Mouse (Mus musculus) G1E (cell line): ENCODE results near the gene Gabrr2. TPM values are rescaled to one million over a fixed set of nuclear protein-coding genes. Genes with fewer than 3 reads are reported as not detected.
"Not testable (repeated sequence)": the region's sequence is repeated elsewhere in the genome, so short reads cannot be mapped to it uniquely, and the experiment has no call there.

Source experiments
- ATAC-seq: 2 replicates; pipeline ENCODE4 v1.8.0; 2016; ENCODE audit warnings: mild to moderate bottlenecking; ENCODE audit not compliant: insufficient number of reproducible peaks, poor library complexity, low FRiP score, severe bottlenecking; ENCODE audit errors: extremely low read depth
- DNase-seq: peaks from one replicate; pipeline ENCODE4 v3.0.0; 2012; ENCODE audit warnings: low spot score
- H3K27me3 ChIP-seq: 2 replicates; pipeline ENCODE4 v1.6.1; 2012; ENCODE audit warnings: mild to moderate bottlenecking, low read length, inconsistent platforms; ENCODE audit not compliant: insufficient read depth
- H3K36me3 ChIP-seq: replicated peaks from 2 replicates; pipeline ENCODE3; 2012; ENCODE audit warnings: mild to moderate bottlenecking, inconsistent platforms
- H3K4me1 ChIP-seq: 2 replicates; pipeline ENCODE4 v1.6.1; 2012; ENCODE audit warnings: low read depth, low read length, inconsistent platforms, mixed read lengths; ENCODE audit not compliant: insufficient read depth
- H3K4me3 ChIP-seq: 2 replicates; pipeline ENCODE4 v1.5.1; 2012; ENCODE audit warnings: low read depth, mild to moderate bottlenecking, inconsistent platforms, low read length, moderate library complexity, mixed read lengths
- H3K9me3 ChIP-seq: replicated peaks from 2 replicates; pipeline ENCODE4 v1.6.1; 2012; ENCODE audit warnings: inconsistent platforms
- CTCF ChIP-seq: IDR thresholded peaks from 2 replicates; pipeline ENCODE4 v1.5.1; 2012; ENCODE audit warnings: low read depth, low read length, inconsistent platforms, mixed read lengths
- GATA1 ChIP-seq: IDR thresholded peaks from 2 replicates; pipeline ENCODE4 v1.6.1; 2012; ENCODE audit warnings: borderline replicate concordance, low read length, inconsistent platforms, mixed read lengths
- GATA2 ChIP-seq: IDR thresholded peaks from 2 replicates; pipeline ENCODE4 v1.6.1; 2012; ENCODE audit warnings: low read depth, low read length, inconsistent platforms, borderline replicate concordance
- POLR2AphosphoS5 ChIP-seq: IDR thresholded peaks from 2 replicates; pipeline ENCODE4 v1.6.1; 2012; ENCODE audit warnings: low read depth, low read length, inconsistent platforms; ENCODE audit not compliant: insufficient replicate concordance
- TAL1 ChIP-seq: conservative IDR thresholded peaks from 2 replicates; pipeline ENCODE4 v1.6.1; 2012; ENCODE audit warnings: low read depth, low read length, inconsistent platforms, mixed read lengths
- polyA plus RNA-seq: library from polyadenylated mRNA; stranded (reverse); fragments of >175 nt; gene quantifications from 2 replicates; pipeline ENCODE4 v1.2.3, GENCODE M21; 2012
- total RNA-seq, 2 experiments: library from RNA; stranded (forward) in 1 of 2; stranded (reverse) in 1 of 2; fragments of 200-1000 nt in 1 of 2; fragments of >200 nt in 1 of 2; fragmentation: Nextera tagmentation in 1 of 2; gene quantifications; 2 replicates each; pipeline ENCODE4 v1.2.3; 2014 to 2017

Gabrr2 gene
- total and polyA plus RNA-seq, 3 experiments, result 0.22 TPM; not detected in 2

DNA sequence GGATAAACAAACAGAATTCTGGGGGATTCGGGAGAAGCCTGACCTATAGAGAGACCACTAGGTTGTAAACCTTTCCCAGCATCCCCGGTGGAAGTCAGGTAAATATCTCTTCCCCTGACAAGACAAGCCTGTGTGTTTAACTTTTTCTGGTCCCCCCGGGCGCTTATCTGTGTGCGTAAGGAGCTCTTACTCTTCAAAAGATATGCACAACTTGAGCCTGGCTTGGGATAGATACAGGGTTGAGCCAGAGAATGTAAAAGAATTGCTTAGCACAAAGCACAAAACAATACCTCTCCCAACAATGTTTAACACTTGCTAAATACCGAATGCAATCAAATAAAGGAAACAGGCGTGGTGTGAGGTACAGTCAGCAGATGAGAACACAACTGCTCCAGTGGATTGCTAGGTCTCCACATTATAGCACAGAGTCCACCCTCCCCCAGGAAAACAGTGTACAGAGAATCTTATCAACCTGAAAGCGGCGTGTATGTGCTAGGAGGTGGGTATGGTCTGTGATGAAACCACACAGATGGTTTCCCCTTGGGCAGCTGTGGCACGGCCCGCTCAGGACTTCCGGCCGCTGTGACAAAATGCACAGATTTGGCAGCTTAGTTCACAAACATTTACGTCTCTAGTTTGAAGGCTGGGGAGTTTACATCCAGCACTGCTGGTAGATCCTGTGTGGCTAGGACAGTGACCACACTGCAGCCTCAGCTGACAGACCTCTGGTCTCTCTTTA, 47.1 kb downstream of the Gabrr2 start:
- Histone ChIP-seq H3K9me3 (no peaks in the 10 kb centered on the region), H3K4me1 (no peaks in the 10 kb centered on the region), H3K27me3 (peaks cover 2% of the 10 kb centered on the region; the same call in 1 of the 2 replicates), H3K36me3 (no peaks in the 10 kb centered on the region), H3K4me3 (no peak overlapping the region)
- DNase-seq, result no peak
- TF ChIP-seq GATA1 (no peak), TAL1 (no peak), GATA2 (no peak), POLR2AphosphoS5 (no peak), CTCF (no peak)
- no peak for ATAC-seq

DNA sequence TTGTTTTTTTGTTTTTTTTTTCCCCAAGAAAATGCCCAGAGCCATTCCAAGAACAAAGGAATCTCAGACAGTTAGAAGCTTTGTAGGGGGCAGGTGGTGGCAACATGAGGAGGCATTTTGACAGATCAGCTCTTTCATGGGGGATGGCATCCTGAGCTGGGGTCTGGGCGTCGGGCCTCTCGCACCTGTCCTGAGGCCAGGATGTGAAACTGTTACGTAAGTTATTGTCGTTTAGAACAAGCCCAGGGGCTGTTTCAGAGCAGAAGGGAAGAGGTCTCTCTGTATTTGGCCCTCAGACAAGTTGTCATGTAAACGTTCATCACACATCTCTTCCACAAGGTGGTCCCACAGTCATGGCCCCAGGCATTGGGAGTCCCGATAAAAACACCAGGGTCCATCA, 48.0 kb downstream of the Gabrr2 start:
- no peaks in the 10 kb centered on the region for H3K4me1 ChIP-seq
- no peaks in the 10 kb centered on the region for H3K36me3 ChIP-seq
- peaks cover 2% of the 10 kb centered on the region; the same call in 1 of the 2 replicates for H3K27me3 ChIP-seq
- no peak for TF ChIP-seq GATA1
- TF ChIP-seq GATA2, result no peak
- no peak for TF ChIP-seq POLR2AphosphoS5
- no peak for TF ChIP-seq CTCF
- TF ChIP-seq TAL1, result no peak
- no peak for DNase-seq
- H3K9me3 ChIP-seq, result no peaks in the 10 kb centered on the region
- H3K4me3 ChIP-seq, result no peak overlapping the region
- no peak for ATAC-seq

DNA sequence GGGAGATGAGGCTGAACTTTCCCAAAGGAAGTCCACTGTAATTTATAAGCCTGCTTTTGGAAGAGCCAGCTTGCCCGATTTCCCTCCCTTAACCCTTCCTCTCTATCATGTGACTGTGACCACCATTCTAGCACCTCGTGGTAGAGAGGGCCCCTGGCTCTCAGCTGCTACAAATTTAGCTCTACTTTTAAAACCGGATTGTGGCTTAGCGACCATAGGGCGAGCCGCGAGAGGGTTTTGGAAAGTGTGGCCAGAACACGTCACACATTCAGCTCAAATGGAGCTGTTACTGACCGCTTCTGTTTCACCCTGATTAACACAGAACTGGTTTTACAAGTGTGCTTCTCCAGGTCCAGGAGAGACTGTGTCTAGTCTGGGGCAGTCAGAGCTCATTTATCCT, 48.6 kb downstream of the Gabrr2 start:
- TF ChIP-seq CTCF, result no peak
- no peak for TF ChIP-seq GATA1
- no peak for TF ChIP-seq TAL1
- no peak for TF ChIP-seq GATA2
- no peak for TF ChIP-seq POLR2AphosphoS5
- no peak overlapping the region for H3K4me3 ChIP-seq
- H3K9me3 ChIP-seq, result no peaks in the 10 kb centered on the region
- ATAC-seq (no peak), DNase-seq (no peak)
- no peaks in the 10 kb centered on the region for H3K36me3 ChIP-seq
- no peaks in the 10 kb centered on the region for H3K4me1 ChIP-seq
- H3K27me3 ChIP-seq, result peaks cover 2% of the 10 kb centered on the region; the same call in 1 of the 2 replicates

DNA sequence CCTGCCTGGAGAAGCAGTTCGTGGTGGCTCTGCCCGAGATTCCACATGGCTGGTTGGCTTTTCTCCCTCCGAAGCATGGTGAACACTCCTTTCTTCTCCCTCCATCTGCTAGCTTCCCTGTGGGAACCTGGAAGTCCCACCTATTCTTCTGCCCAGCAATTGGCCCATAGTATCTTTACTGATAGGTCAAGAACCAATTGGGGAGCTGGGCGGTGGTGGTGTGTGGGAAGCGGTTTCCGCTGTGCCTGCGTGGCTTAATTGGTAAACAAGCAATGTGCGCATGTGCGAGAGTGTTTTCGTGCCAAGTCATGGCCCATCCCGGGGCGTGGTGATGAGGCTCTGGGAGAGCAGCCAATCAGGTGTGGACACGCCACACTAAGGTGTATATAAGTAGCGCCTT, 50.1 kb downstream of the Gabrr2 start:
- H3K4me3 ChIP-seq, H3K36me3 ChIP-seq: not testable (repeated sequence)

GRCm38 (mm10) chr4:33119118-33119517, 56.3 kb downstream of the Gabrr2 start:
- DNase-seq, result peak; percentile 21

More for the DNA sequence above, 50.1 kb downstream of the Gabrr2 start:
- H3K27me3 ChIP-seq, H3K9me3 ChIP-seq, DNase-seq, ATAC-seq, H3K4me1 ChIP-seq: not testable (repeated sequence)

GRCm38 (mm10) chr4:33124493-33124892, 61.7 kb downstream of the Gabrr2 start:
- TF ChIP-seq POLR2AphosphoS5, result no peak
- TF ChIP-seq GATA1, result no peak
- no peak for TF ChIP-seq CTCF
- no peak for TF ChIP-seq GATA2
- TF ChIP-seq TAL1, result no peak
- no peak overlapping the region for H3K4me3 ChIP-seq
- peaks cover 3% of the 10 kb centered on the region; the same call in 1 of the 2 replicates for H3K27me3 ChIP-seq
- no peak for ATAC-seq
- no peaks in the 10 kb centered on the region for H3K9me3 ChIP-seq
- DNase-seq, result no peak
- H3K4me1 ChIP-seq, result no peaks in the 10 kb centered on the region
- no peaks in the 10 kb centered on the region for H3K36me3 ChIP-seq

More at GRCm38 (mm10) chr4:33119118-33119517, 56.3 kb downstream of the Gabrr2 start:
- H3K4me3 ChIP-seq, H3K9me3 ChIP-seq, H3K36me3 ChIP-seq, H3K4me1 ChIP-seq, ATAC-seq: not testable (repeated sequence)
- peaks cover 10% of the 10 kb centered on the region; the same call in 1 of the 2 replicates for H3K27me3 ChIP-seq
- TF ChIP-seq CTCF, result 0 out of 2 replicates have a peak, but pooled peaks have one; percentile 10

- Histone ChIP-seq H3K36me3 (no peaks in the 10 kb centered on the region), H3K4me1 (no peaks in the 10 kb centered on the region), H3K27me3 (no peaks in the 10 kb centered on the region), H3K4me3 (no peak overlapping the region), H3K9me3 (no peaks in the 10 kb centered on the region)
- no peak for DNase-seq
- TF ChIP-seq GATA2 (no peak), TAL1 (no peak), CTCF (no peak), POLR2AphosphoS5 (no peak), GATA1 (no peak)
- ATAC-seq, result no peak
Measured at GRCm38 (mm10) chr4:33125409-33126084, 62.7 kb downstream of the Gabrr2 start.
